Mouse (Mus musculus): ENCODE measurements at regions not wholly inside any gene's neighbourhood (a gene's known extent, or its start where the extent isn't known, plus 50 kb on each side); places are given as distances from the start of the nearest gene placed in this dataset.

GRCm38 (mm10) chr14:48330965-48331622, 114.8 kb upstream of the Tmem260 start:
- DNase-seq: peak; percentile 78 to 80
- intact Hi-C loops (cut with DNase I): no loop called here

GRCm38 (mm10) chr14:48331623-48332000, 114.3 kb upstream of the Tmem260 start:
- no peak for DNase-seq
- intact Hi-C loops (cut with DNase I): no loop called here

- intact Hi-C loops (cut with DNase I): no loop called here
- DNase-seq: peak; percentile 17 to 18
Measured at GRCm38 (mm10) chr14:48332193-48332592, 113.7 kb upstream of the Tmem260 start.

- intact Hi-C loops (cut with DNase I): no loop called here
- DNase-seq: peak; percentile 24 to 41
Measured at GRCm38 (mm10) chr14:48332660-48333059, 113.3 kb upstream of the Tmem260 start.

GRCm38 (mm10) chr14:48334106-48334809, 111.7 kb upstream of the Tmem260 start:
- intact Hi-C loops (cut with DNase I): no loop called here
- DNase-seq: no peak

- intact Hi-C loops (cut with DNase I): no loop called here
- no peak for DNase-seq
Measured at GRCm38 (mm10) chr14:48339434-48339833, 106.5 kb upstream of the Tmem260 start.

- intact Hi-C loops (cut with DNase I): no loop called here
- no peak for DNase-seq
Measured at GRCm38 (mm10) chr14:48342944-48343343, 103.0 kb upstream of the Tmem260 start.

- intact Hi-C loops (cut with DNase I): no loop called here
- DNase-seq: no peak
Measured at GRCm38 (mm10) chr14:48345956-48346355, 100.0 kb upstream of the Tmem260 start.

GRCm38 (mm10) chr14:48349392-48350044, 96.4 kb upstream of the Tmem260 start:
- intact Hi-C loops (cut with DNase I): no loop called here
- no peak for DNase-seq

GRCm38 (mm10) chr14:48351652-48352051, 94.3 kb upstream of the Tmem260 start:
- intact Hi-C loops (cut with DNase I): no loop called here
- DNase-seq: no peak

- DNase-seq: no peak
- intact Hi-C loops (cut with DNase I): no loop called here
Measured at GRCm38 (mm10) chr14:48352825-48353224, 93.1 kb upstream of the Tmem260 start.

- no peak for DNase-seq
- intact Hi-C loops (cut with DNase I): no loop called here
Measured at GRCm38 (mm10) chr14:48354176-48354575, 91.7 kb upstream of the Tmem260 start.

GRCm38 (mm10) chr14:48357441-48357840, 88.5 kb upstream of the Tmem260 start:
- no peak for DNase-seq
- intact Hi-C loops (cut with DNase I): loop anchor here (5.0 kb wide), 1 partner anchor 235 kb away; the partner anchor contains the start of gene Peli2

GRCm38 (mm10) chr14:48358487-48359159, 87.3 kb upstream of the Tmem260 start:
- intact Hi-C loops (cut with DNase I): loop anchor here (2.0 to 5.0 kb wide), 2 partner anchors 222 to 236 kb away; partner anchors contain the start of gene Peli2
- DNase-seq: peak; percentile 50 to 62

GRCm38 (mm10) chr14:48361820-48362219, 84.1 kb upstream of the Tmem260 start:
- intact Hi-C loops (cut with DNase I): no loop called here
- DNase-seq: no peak

GRCm38 (mm10) chr14:48367006-48367405, 78.9 kb upstream of the Tmem260 start:
- peak; percentile 79 to 88 for DNase-seq
- intact Hi-C loops (cut with DNase I): loop anchor here (5.0 kb wide), 1 partner anchor 785 kb away; no protein-coding TSS in a partner anchor

- intact Hi-C loops (cut with DNase I): loop anchor here (1.0 to 5.0 kb wide), 4 partner anchors 77 to 746 kb away; partner anchors contain the start of gene Tmem260
- DNase-seq: peak; percentile 31 to 60
Measured at GRCm38 (mm10) chr14:48370322-48370721, 75.6 kb upstream of the Tmem260 start.

GRCm38 (mm10) chr14:48371766-48372165, 74.2 kb upstream of the Tmem260 start:
- intact Hi-C loops (cut with DNase I): loop anchor here (2.0 to 5.0 kb wide), 3 partner anchors 76 to 745 kb away; partner anchors contain the start of gene Tmem260
- peak; percentile 20 to 57 for DNase-seq

- intact Hi-C loops (cut with DNase I): no loop called here
- no peak for DNase-seq
Measured at GRCm38 (mm10) chr14:48376112-48376511, 69.8 kb upstream of the Tmem260 start.

All from heart, postnatal 10 days (tissue).